Mouse (Mus musculus): ENCODE measurements around the gene Nup62. TPM values are rescaled to one million over a fixed set of nuclear protein-coding genes. Genes with fewer than 3 reads are reported as not detected.

Gene Nup62
- polyA plus RNA-seq, 1 experiment: 36.7 TPM

GRCm38 (mm10) chr7:44818164-44818563 lies 2.3 kb downstream of the Nup62 start:
- Histone ChIP-seq H3K27ac (ENCODE audit: insufficient read depth, low read depth, low read length) (peak overlapping the region; percentile 88), H3K4me1 (ENCODE audit: control insufficient read depth, insufficient read depth, low read length) (peaks cover 40% of the 10 kb centered on the region), H3K4me3 (ENCODE audit: insufficient read depth, low read length) (peak overlapping the region; percentile 82)
- TF ChIP-seq CTCF (IDR thresholded peaks at IDR 0.05; ENCODE audit: low read depth, low read length) (no peak), POLR2A (IDR thresholded peaks at IDR 0.05; ENCODE audit: borderline replicate concordance, low read depth, low read length) (no peak)

- Histone ChIP-seq H3K4me1 (ENCODE audit: control insufficient read depth, insufficient read depth, low read length) (peaks cover 46% of the 10 kb centered on the region), H3K27ac (ENCODE audit: insufficient read depth, low read depth, low read length) (peak overlapping the region; percentile 25; the same call in 1 of the 2 replicates), H3K4me3 (ENCODE audit: insufficient read depth, low read length) (peak overlapping the region; percentile 82)
- TF ChIP-seq POLR2A (IDR thresholded peaks at IDR 0.05; ENCODE audit: borderline replicate concordance, low read depth, low read length): no peak
- TF ChIP-seq CTCF (IDR thresholded peaks at IDR 0.05; ENCODE audit: low read depth, low read length): no peak
Measured at GRCm38 (mm10) chr7:44818751-44819235, 2.9 kb downstream of the Nup62 start.

- H3K4me1 ChIP-seq (ENCODE audit: control insufficient read depth, insufficient read depth, low read length): peaks cover 45% of the 10 kb centered on the region
- H3K4me3 ChIP-seq (ENCODE audit: insufficient read depth, low read length): peak overlapping the region; percentile 82
- H3K27ac ChIP-seq (ENCODE audit: insufficient read depth, low read depth, low read length): peak overlapping the region; percentile 25; the same call in 1 of the 2 replicates
- TF ChIP-seq CTCF (IDR thresholded peaks at IDR 0.05; ENCODE audit: low read depth, low read length) (no peak), POLR2A (IDR thresholded peaks at IDR 0.05; ENCODE audit: borderline replicate concordance, low read depth, low read length) (no peak)
Measured at GRCm38 (mm10) chr7:44819391-44819790, 3.5 kb downstream of the Nup62 start.

GRCm38 (mm10) chr7:44819863-44820262 lies 4.0 kb downstream of the Nup62 start:
- H3K4me1 ChIP-seq (ENCODE audit: control insufficient read depth, insufficient read depth, low read length): peaks cover 46% of the 10 kb centered on the region
- TF ChIP-seq CTCF (IDR thresholded peaks at IDR 0.05; ENCODE audit: low read depth, low read length): no peak
- TF ChIP-seq POLR2A (IDR thresholded peaks at IDR 0.05; ENCODE audit: borderline replicate concordance, low read depth, low read length): no peak
- no peak overlapping the region; the same call in 1 of the 2 replicates for H3K4me3 ChIP-seq (ENCODE audit: insufficient read depth, low read length)
- no peak overlapping the region; the same call in 1 of the 2 replicates for H3K27ac ChIP-seq (ENCODE audit: insufficient read depth, low read depth, low read length)

GRCm38 (mm10) chr7:44820525-44820924 lies 4.6 kb downstream of the Nup62 start:
- no peak for TF ChIP-seq CTCF (IDR thresholded peaks at IDR 0.05; ENCODE audit: low read depth, low read length)
- no peak for TF ChIP-seq POLR2A (IDR thresholded peaks at IDR 0.05; ENCODE audit: borderline replicate concordance, low read depth, low read length)
- Histone ChIP-seq H3K4me3 (ENCODE audit: insufficient read depth, low read length) (no peak overlapping the region), H3K27ac (ENCODE audit: insufficient read depth, low read depth, low read length) (no peak overlapping the region), H3K4me1 (ENCODE audit: control insufficient read depth, insufficient read depth, low read length) (peaks cover 48% of the 10 kb centered on the region)

GRCm38 (mm10) chr7:44821666-44822448 lies 6.0 kb downstream of the Nup62 start:
- no peak overlapping the region for H3K4me3 ChIP-seq (ENCODE audit: insufficient read depth, low read length)
- peaks cover 60% of the 10 kb centered on the region for H3K4me1 ChIP-seq (ENCODE audit: control insufficient read depth, insufficient read depth, low read length)
- no peak overlapping the region for H3K27ac ChIP-seq (ENCODE audit: insufficient read depth, low read depth, low read length)
- no peak; the same call in 1 of the 2 replicates for TF ChIP-seq CTCF (IDR thresholded peaks at IDR 0.05; ENCODE audit: low read depth, low read length)
- TF ChIP-seq POLR2A (IDR thresholded peaks at IDR 0.05; ENCODE audit: borderline replicate concordance, low read depth, low read length): no peak

- TF ChIP-seq POLR2A (IDR thresholded peaks at IDR 0.05; ENCODE audit: borderline replicate concordance, low read depth, low read length): no peak
- TF ChIP-seq CTCF (IDR thresholded peaks at IDR 0.05; ENCODE audit: low read depth, low read length): no peak
- H3K4me1 ChIP-seq (ENCODE audit: control insufficient read depth, insufficient read depth, low read length): peaks cover 60% of the 10 kb centered on the region
- H3K27ac ChIP-seq (ENCODE audit: insufficient read depth, low read depth, low read length): no peak overlapping the region
- H3K4me3 ChIP-seq (ENCODE audit: insufficient read depth, low read length): no peak overlapping the region
Measured at GRCm38 (mm10) chr7:44823409-44823808, 7.5 kb downstream of the Nup62 start.

GRCm38 (mm10) chr7:44824872-44825271 lies 9.0 kb downstream of the Nup62 start:
- H3K4me1 ChIP-seq (ENCODE audit: control insufficient read depth, insufficient read depth, low read length): peaks cover 53% of the 10 kb centered on the region
- TF ChIP-seq CTCF (IDR thresholded peaks at IDR 0.05; ENCODE audit: low read depth, low read length): no peak
- H3K4me3 ChIP-seq (ENCODE audit: insufficient read depth, low read length): no peak overlapping the region
- H3K27ac ChIP-seq (ENCODE audit: insufficient read depth, low read depth, low read length): peak overlapping the region; percentile 7; the same call in 1 of the 2 replicates

- H3K4me1 ChIP-seq (ENCODE audit: control insufficient read depth, insufficient read depth, low read length): peaks cover 48% of the 10 kb centered on the region
- no peak overlapping the region for H3K27ac ChIP-seq (ENCODE audit: insufficient read depth, low read depth, low read length)
- H3K4me3 ChIP-seq (ENCODE audit: insufficient read depth, low read length): no peak overlapping the region
Measured at GRCm38 (mm10) chr7:44826771-44827170, 10.9 kb downstream of the Nup62 start.

GRCm38 (mm10) chr7:44828706-44829105 lies 12.8 kb downstream of the Nup62 start:
- no peak overlapping the region for H3K4me3 ChIP-seq (ENCODE audit: insufficient read depth, low read length)
- TF ChIP-seq CTCF (IDR thresholded peaks at IDR 0.05; ENCODE audit: low read depth, low read length) (no peak), POLR2A (IDR thresholded peaks at IDR 0.05; ENCODE audit: borderline replicate concordance, low read depth, low read length) (no peak)
- H3K27ac ChIP-seq (ENCODE audit: insufficient read depth, low read depth, low read length): no peak overlapping the region
- peaks cover 50% of the 10 kb centered on the region for H3K4me1 ChIP-seq (ENCODE audit: control insufficient read depth, insufficient read depth, low read length)

More at GRCm38 (mm10) chr7:44826771-44827170, 10.9 kb downstream of the Nup62 start:
- no peak for TF ChIP-seq CTCF (IDR thresholded peaks at IDR 0.05; ENCODE audit: low read depth, low read length)
- TF ChIP-seq POLR2A (IDR thresholded peaks at IDR 0.05; ENCODE audit: borderline replicate concordance, low read depth, low read length): no peak
